Mouse (Mus musculus) hindbrain, postnatal 0 days (tissue): ENCODE measurements around the gene Cox6b2. TPM values are rescaled to one million over a fixed set of nuclear protein-coding genes. Genes with fewer than 3 reads are reported as not detected.
"Not testable (repeated sequence)": the region's sequence is repeated elsewhere in the genome, so short reads cannot be mapped to it uniquely, and the experiment has no call there.

Source experiments
- ATAC-seq: fragments of 200-750 bp; cut with Nextera tagmentation; 2 replicates; pipeline ENCODE4 v1.8.0; 2017; ENCODE audit warnings: mild to moderate bottlenecking, moderate TSS enrichment, moderate library complexity
- DNase-seq: peaks from one replicate; pipeline ENCODE4 v3.0.0-alpha.2; 2015; ENCODE audit warnings: low spot score
- H3K27ac ChIP-seq: fragments of 300-500 bp; sonication (generic); 2 replicates; pipeline ENCODE4 v1.5.1; 2014; ENCODE audit warnings: mild to moderate bottlenecking
- H3K27me3 ChIP-seq: fragments of 300-500 bp; sonication (generic); 2 replicates; pipeline ENCODE4 v1.6.1; 2014; ENCODE audit warnings: low read length, mixed read lengths; ENCODE audit not compliant: insufficient read depth
- H3K36me3 ChIP-seq: fragments of 300-500 bp; sonication (generic); 2 replicates; pipeline ENCODE4 v1.6.1; 2014; ENCODE audit warnings: low read length, mixed read lengths; ENCODE audit not compliant: insufficient read depth
- H3K4me1 ChIP-seq: fragments of 300-500 bp; sonication (generic); 2 replicates; pipeline ENCODE4 v1.6.1; 2014; ENCODE audit warnings: antibody characterized with exemption, low read length, mixed read lengths; ENCODE audit not compliant: insufficient read depth
- H3K4me2 ChIP-seq: fragments of 300-500 bp; sonication (generic); 2 replicates; pipeline ENCODE4 v1.6.1; 2014; ENCODE audit warnings: low read depth, mild to moderate bottlenecking, low read length, moderate library complexity, mixed read lengths
- H3K4me3 ChIP-seq: fragments of 300-500 bp; sonication (generic); 2 replicates; pipeline ENCODE4 v1.5.1; 2014; ENCODE audit warnings: low read length
- H3K9ac ChIP-seq: fragments of 300-500 bp; sonication (generic); replicated peaks from 2 replicates; pipeline ENCODE4 v1.6.1; 2014; ENCODE audit warnings: mild to moderate bottlenecking, low read length, moderate library complexity, mixed read lengths
- H3K9me3 ChIP-seq: fragments of 300-500 bp; sonication (generic); 2 replicates; pipeline ENCODE4 v1.6.1; 2016; ENCODE audit warnings: low read length, mixed read lengths
- CTCF ChIP-seq: IDR thresholded peaks from 2 replicates; pipeline ENCODE4 v1.5.1; 2016; ENCODE audit warnings: antibody characterized with exemption, control low read depth, low read depth
- WGBS: fragments of 180-500 bp; shearing (Covaris S2); extraction: QIAGEN DNeasy Blood & Tissue Kit; methylation state at CpG from one replicate; pipeline ENCODE4 v1.1.7; 2014; 5-methylcytosine and 5-hydroxymethylcytosine counted together
- polyA plus RNA-seq: library from polyadenylated mRNA; unstranded; fragments of >200 nt; fragmentation: Nextera tagmentation; extraction: Ambion mirVana; gene quantifications from 2 replicates; pipeline ENCODE4 v1.2.1, GENCODE M21; 2015
- total RNA-seq: library from RNA; depleted of rRNA; stranded (reverse); fragments of >200 nt; gene quantifications from 2 replicates; pipeline ENCODE4 v1.2.3, GENCODE M21; 2014; rRNA removed

Cox6b2 gene
- total RNA-seq = 10.6 and 37.2 TPM in 2 replicates
- 47.0 and 50.1 TPM in 2 replicates for polyA plus RNA-seq

DNA sequence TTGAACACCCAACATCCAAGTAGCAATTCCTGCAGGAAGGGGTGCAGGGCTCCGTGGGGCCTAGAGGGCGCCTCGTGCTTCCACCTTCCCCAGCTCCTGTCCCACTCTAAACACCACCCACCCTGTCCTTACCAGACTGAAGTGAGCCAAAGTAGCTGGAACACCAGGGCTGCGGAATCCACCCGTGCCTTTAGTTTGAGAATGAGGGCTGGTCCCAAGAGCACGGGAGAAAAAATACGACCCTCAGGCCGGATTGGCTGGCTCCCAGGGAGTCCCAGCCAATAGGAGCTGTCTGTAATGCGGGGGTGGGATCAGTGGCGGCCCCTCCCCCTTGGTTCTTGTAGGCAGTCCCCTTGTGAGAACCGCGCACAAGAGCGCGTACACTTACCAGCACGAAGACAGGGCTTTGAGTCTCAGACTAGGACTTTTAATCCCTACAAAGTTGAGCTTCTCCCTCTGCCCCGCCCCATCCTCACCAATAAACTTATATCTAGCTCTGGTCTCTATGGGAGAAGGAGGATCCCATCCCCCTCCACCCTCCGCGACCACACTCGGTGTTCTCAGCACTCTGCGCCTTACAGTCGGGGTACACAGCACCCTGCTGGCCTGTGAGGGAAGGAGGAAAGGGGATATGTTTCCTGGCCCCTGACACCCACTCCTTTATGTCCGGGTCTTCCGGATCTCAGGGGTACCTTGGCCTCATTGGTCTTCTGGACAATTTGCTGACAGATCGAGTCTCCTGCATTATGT, at the start of gene Cox6b2:
Gene Cox6b2, minus strand, starts transcription at position 274 of the 750 bp plus-strand sequence.
- TF ChIP-seq CTCF = no peak
- H3K27ac ChIP-seq = peak within 1 kb of the TSS; percentile 69

DNA sequence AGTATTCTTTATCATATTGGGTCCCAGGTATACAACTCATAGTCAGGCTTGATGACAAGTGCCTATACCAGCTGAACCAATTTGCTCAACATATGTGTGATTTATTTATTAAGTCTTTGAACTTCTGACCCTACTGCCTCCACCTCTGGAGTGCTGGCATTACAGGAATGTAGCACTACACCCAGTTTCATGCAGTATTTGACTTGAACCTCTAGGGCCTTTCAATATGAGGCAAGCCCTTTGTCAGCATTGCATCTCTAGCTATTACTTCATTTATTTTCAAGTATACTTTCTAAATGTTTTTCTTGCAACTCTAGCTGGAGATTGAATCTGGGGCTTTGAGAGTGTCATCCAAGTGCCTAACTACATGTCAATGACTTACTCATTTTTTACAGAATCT, 49.4 kb upstream of the Cox6b2 start:
- peaks cover 14% of the 10 kb centered on the region; the same call in 1 of the 2 replicates for H3K36me3 ChIP-seq
- DNase-seq = no peak

More for the DNA sequence above, at the start of gene Cox6b2:
- 4% methylated on average over 24 of the region's 24 CpGs for WGBS
- DNase-seq = peak; percentile 92
- Histone ChIP-seq H3K9me3 (no peaks in the 10 kb centered on the region), H3K4me3 (peak within 1 kb of the TSS; percentile 40), H3K4me1 (peaks cover 6% of the 10 kb centered on the region), H3K36me3 (no peaks in the 10 kb centered on the region), H3K4me2 (peak within 1 kb of the TSS; percentile 54), H3K9ac (peak within 1 kb of the TSS; percentile 37), H3K27me3 (no peaks in the 10 kb centered on the region)
- peak; percentile 93 for ATAC-seq

DNA sequence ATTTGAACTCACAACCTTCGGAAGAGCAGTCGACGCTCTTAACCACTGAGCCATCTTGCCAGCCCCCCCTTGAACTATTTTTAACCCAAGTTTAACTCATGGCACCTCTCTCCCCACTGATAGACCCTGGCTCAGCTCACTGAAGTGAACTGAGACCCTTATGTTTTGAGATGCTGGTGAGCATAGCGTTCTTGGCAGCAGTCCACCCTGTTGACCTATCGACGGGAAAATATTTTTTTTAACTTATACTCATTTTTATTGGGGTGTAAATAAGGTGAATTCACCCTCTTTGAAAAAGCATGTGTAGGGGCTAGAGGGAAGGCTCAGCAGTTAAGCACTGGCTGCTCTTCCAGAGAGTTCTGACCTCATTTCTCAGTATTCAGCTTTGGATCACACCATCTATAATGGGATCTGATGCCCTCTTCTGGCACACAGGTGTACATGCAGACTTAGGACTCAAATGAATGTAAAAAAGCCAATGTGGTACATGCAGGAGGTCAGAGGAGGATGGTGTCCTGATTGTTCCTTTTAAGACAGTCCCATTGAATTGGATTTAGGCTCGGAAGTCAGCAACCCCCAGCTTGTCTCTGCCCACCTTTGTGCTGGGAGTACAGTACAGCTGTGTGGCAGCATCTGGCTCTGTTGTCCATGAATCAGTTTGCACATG, 43.0 kb upstream of the Cox6b2 start:
- Histone ChIP-seq H3K4me2 (no peak overlapping the region), H3K27me3 (no peaks in the 10 kb centered on the region), H3K9ac (no peak overlapping the region), H3K9me3 (no peaks in the 10 kb centered on the region), H3K27ac (no peak overlapping the region), H3K4me1 (peaks cover 3% of the 10 kb centered on the region; the same call in 1 of the 2 replicates), H3K36me3 (peaks cover 25% of the 10 kb centered on the region), H3K4me3 (no peak overlapping the region)
- peak; percentile 63 for DNase-seq
- 62% methylated on average over 7 of the region's 7 CpGs for WGBS
- ATAC-seq = peak; percentile 31; the same call in 1 of the 2 replicates
- peak; percentile 84 for TF ChIP-seq CTCF

More for the DNA sequence above, 49.4 kb upstream of the Cox6b2 start:
- Histone ChIP-seq H3K4me2 (no peak overlapping the region), H3K4me1 (no peaks in the 10 kb centered on the region), H3K9me3 (no peaks in the 10 kb centered on the region), H3K27me3 (no peaks in the 10 kb centered on the region), H3K27ac (no peak overlapping the region), H3K9ac (no peak overlapping the region), H3K4me3 (no peak overlapping the region)
- no peak for ATAC-seq
- TF ChIP-seq CTCF = no peak

DNA sequence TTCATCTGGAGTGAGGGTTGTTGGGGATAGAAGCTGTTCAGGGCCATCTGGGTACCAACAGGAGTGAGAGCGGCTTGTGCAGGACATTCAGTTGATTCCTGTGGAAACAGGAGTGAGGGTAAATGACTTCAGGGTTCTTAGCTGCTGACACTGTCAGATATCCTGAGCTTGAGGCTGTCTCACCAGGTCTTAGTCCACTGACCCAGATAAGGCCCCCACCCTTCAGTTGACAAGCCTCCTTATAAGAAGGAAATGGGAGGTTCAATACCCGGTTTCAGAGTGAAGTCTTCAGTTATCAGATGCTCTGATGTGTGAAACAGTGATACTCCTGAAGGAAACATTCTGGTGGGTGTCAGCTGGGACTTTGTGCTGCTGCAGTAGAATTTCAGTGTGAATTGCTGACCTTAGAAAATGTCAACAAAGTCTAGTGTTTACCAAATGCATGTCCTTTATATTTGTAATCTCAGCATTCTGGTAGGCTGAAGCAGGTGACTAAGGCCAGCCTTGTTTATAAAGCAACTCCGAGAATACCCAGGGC, 41.8 kb upstream of the Cox6b2 start:
- no peaks in the 10 kb centered on the region for H3K9me3 ChIP-seq
- DNase-seq (no peak), ATAC-seq (no peak)
- H3K4me3 ChIP-seq = no peak overlapping the region
- TF ChIP-seq CTCF = no peak
- whole genome bisulfite sequencing = 89% methylated on average over 3 of the region's 3 CpGs
- H3K4me1 ChIP-seq = peaks cover 3% of the 10 kb centered on the region; the same call in 1 of the 2 replicates
- peaks cover 25% of the 10 kb centered on the region for H3K36me3 ChIP-seq
- no peak overlapping the region for H3K4me2 ChIP-seq
- H3K27me3 ChIP-seq = no peaks in the 10 kb centered on the region
- H3K27ac ChIP-seq = no peak overlapping the region
- no peak overlapping the region for H3K9ac ChIP-seq

DNA sequence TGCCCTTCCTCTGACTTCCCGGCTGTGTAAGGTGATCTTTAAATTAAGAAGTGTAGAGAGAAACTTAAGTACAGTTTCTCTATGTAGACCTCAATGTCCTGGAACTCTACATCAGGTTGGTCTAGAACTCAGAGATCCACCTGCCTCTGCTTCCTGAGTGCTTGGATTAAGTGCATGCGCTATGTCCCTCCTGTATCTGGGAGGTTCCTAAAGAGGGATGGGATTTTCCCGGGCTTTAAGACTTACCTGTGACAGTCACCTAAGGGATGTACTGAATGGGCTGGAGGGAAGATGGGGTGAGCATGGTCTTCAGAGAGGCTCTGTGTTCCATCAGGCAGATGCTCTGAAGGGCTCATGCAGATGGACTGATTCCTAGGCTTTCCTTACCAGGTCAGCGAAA, 40.8 kb upstream of the Cox6b2 start:
- 47% methylated on average over 4 of the region's 4 CpGs for WGBS
- no peaks in the 10 kb centered on the region for H3K9me3 ChIP-seq
- H3K9ac ChIP-seq = peak overlapping the region; percentile 92
- peaks cover 3% of the 10 kb centered on the region; the same call in 1 of the 2 replicates for H3K4me1 ChIP-seq
- H3K27ac ChIP-seq = peak overlapping the region; percentile 92
- H3K36me3 ChIP-seq = peaks cover 25% of the 10 kb centered on the region
- ATAC-seq (no peak), DNase-seq (no peak)
- no peak for TF ChIP-seq CTCF
- peak overlapping the region; percentile 77 for H3K4me2 ChIP-seq
- peak overlapping the region; percentile 84 for H3K4me3 ChIP-seq
- H3K27me3 ChIP-seq = no peaks in the 10 kb centered on the region

DNA sequence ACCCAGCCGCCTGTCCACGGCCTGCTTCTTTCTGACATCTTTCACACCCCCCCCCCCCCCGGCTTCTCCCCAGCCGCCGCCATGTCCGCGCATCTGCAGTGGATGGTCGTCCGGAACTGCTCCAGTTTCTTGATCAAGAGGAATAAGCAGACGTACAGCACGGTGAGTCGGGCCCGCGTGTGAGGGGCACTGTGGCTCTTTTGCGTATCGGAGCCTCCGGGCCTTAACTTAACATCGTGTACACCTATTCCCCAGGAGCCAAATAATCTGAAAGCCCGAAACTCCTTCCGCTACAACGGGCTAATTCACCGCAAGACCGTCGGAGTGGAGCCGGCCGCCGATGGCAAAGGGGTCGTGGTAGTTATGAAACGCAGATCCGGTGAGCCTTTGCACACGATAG, 40.4 kb upstream of the Cox6b2 start:
- H3K9me3 ChIP-seq, DNase-seq, H3K27me3 ChIP-seq, H3K4me1 ChIP-seq: not testable (repeated sequence)
- WGBS = 1% methylated on average over 31 of the region's 31 CpGs
- Histone ChIP-seq H3K36me3 (peaks cover 25% of the 10 kb centered on the region), H3K4me3 (peak overlapping the region; percentile 84), H3K4me2 (peak overlapping the region; percentile 77), H3K9ac (peak overlapping the region; percentile 92), H3K27ac (peak overlapping the region; percentile 92)
- peak; percentile 15 for ATAC-seq
